13 mouse cellular contexts compared by ENCODE assay signal in genomic region chr3:116399349-116400090, GRCm38 (mm10). TPM values are rescaled to one million over a fixed set of nuclear protein-coding genes. Genes with fewer than 3 reads are reported as not detected.
DNase-seq lines count a peak whose midpoint lies in the region; ATAC-seq lines count a peak whose summit lies in the region.
"Had no signal": no experiment of that assay in that cellular context is flagged by ENCODE, and none has a peak within 500 bp of the region (broad histone marks: within the 10 kb centered on the region; RNA-seq: fewer than 3 reads in every experiment).

No protein-coding gene starts in this region.

- no peaks in the 10 kb centered on the region for H3K9me3 ChIP-seq in midbrain, embryonic 10.5 days (replicated peaks)
- H3K9me3 ChIP-seq in midbrain, embryonic 11.5 days (ENCODE audit: control insufficient read depth, low read length), result no peaks in the 10 kb centered on the region
- no peaks in the 10 kb centered on the region for H3K9me3 ChIP-seq in embryonic facial prominence, embryonic 14.5 days (ENCODE audit: control insufficient read depth, low read length)
- no peaks in the 10 kb centered on the region for H3K9me3 ChIP-seq in hindbrain, embryonic 16.5 days (ENCODE audit: control insufficient read depth, low read length)
- H3K9me3 ChIP-seq in neural tube, embryonic 14.5 days (ENCODE audit: control insufficient read depth, low read length), result no peaks in the 10 kb centered on the region

- DNase-seq in midbrain, embryonic 10.5 days (ENCODE audit: low spot score), result no peak
- DNase-seq in midbrain, embryonic 11.5 days (ENCODE audit: low spot score, missing footprints), result no peak
- DNase-seq in embryonic facial prominence, embryonic 14.5 days (ENCODE audit: low spot score), result no peak
- no peak for DNase-seq in kidney, adult 8-10 months
- no peak for DNase-seq in lung, postnatal 25 days (ENCODE audit: low spot score)
- DNase-seq in ovary, postnatal 14 days (ENCODE audit: low spot score), result no peak
- DNase-seq: cerebellum, adult 11 months; kidney, adult 11 months; lung, adult 18-20 months had no signal

- H3K9ac ChIP-seq in midbrain, embryonic 11.5 days (ENCODE audit: low read length), result no peak overlapping the region
- peak overlapping the region; percentile 6; the same call in 1 of the 2 replicates for H3K9ac ChIP-seq in embryonic facial prominence, embryonic 14.5 days (ENCODE audit: low read depth, low read length)
- no peak overlapping the region for H3K9ac ChIP-seq in hindbrain, embryonic 16.5 days (ENCODE audit: low read depth, low read length)
- H3K9ac ChIP-seq in neural tube, embryonic 14.5 days (replicated peaks; ENCODE audit: low read depth, low read length), result no peak overlapping the region

- H3K27ac ChIP-seq in midbrain, embryonic 10.5 days (replicated peaks), result 0 out of 2 replicates have a peak overlapping the region, but pooled peaks have one; percentile 35
- no peak overlapping the region for H3K27ac ChIP-seq in midbrain, embryonic 11.5 days (ENCODE audit: low read depth, low read length)
- no peak overlapping the region for H3K27ac ChIP-seq in embryonic facial prominence, embryonic 14.5 days (replicated peaks; ENCODE audit: low read depth, low read length)
- no peak overlapping the region for H3K27ac ChIP-seq in hindbrain, embryonic 16.5 days (ENCODE audit: low read depth, low read length)
- H3K27ac ChIP-seq in neural tube, embryonic 14.5 days (ENCODE audit: low read depth, low read length), result 0 out of 2 replicates have a peak overlapping the region, but pooled peaks have one; percentile 2

- H3K4me1 ChIP-seq in midbrain, embryonic 10.5 days, result peaks cover 18% of the 10 kb centered on the region
- no peaks in the 10 kb centered on the region for H3K4me1 ChIP-seq in midbrain, embryonic 11.5 days (ENCODE audit: control insufficient read depth, insufficient read depth, low read length)
- peaks cover 3% of the 10 kb centered on the region; the same call in 1 of the 2 replicates for H3K4me1 ChIP-seq in embryonic facial prominence, embryonic 14.5 days (ENCODE audit: control insufficient read depth, insufficient read depth, low read length)
- no peaks in the 10 kb centered on the region; the same call in 1 of the 2 replicates for H3K4me1 ChIP-seq in hindbrain, embryonic 16.5 days (ENCODE audit: control insufficient read depth, insufficient read depth, low read depth, low read length)
- peaks cover 19% of the 10 kb centered on the region for H3K4me1 ChIP-seq in neural tube, embryonic 14.5 days (ENCODE audit: control insufficient read depth, insufficient read depth, low read length)

- no peak overlapping the region for H3K4me3 ChIP-seq in midbrain, embryonic 10.5 days
- H3K4me3 ChIP-seq in midbrain, embryonic 11.5 days (ENCODE audit: low read depth, low read length), result no peak overlapping the region
- H3K4me3 ChIP-seq in embryonic facial prominence, embryonic 14.5 days (ENCODE audit: low read depth, low read length), result no peak overlapping the region
- H3K4me3 ChIP-seq in hindbrain, embryonic 16.5 days (ENCODE audit: low read length), result no peak overlapping the region
- H3K4me3 ChIP-seq in neural tube, embryonic 14.5 days (ENCODE audit: low read depth, low read length), result peak overlapping the region; percentile 16; the same call in 1 of the 2 replicates
- H3K4me3 ChIP-seq: erythroblast, embryonic 14.5 days had no signal

- ATAC-seq in midbrain, embryonic 11.5 days (ENCODE audit: low FRiP score), result no peak
- ATAC-seq in embryonic facial prominence, embryonic 14.5 days (ENCODE audit: low read depth), result peak; percentile 62
- 0 out of 2 replicates have a peak, but pooled peaks have one; percentile 30 for ATAC-seq in hindbrain, embryonic 16.5 days
- ATAC-seq in neural tube, embryonic 14.5 days (ENCODE audit: low read depth), result peak; percentile 49; the same call in 1 of the 2 replicates

- 85% methylated on average over 22 of the region's 22 CpGs for WGBS in midbrain, embryonic 10.5 days
- WGBS in midbrain, embryonic 11.5 days, result 81% methylated on average over 22 of the region's 22 CpGs
- WGBS in embryonic facial prominence, embryonic 14.5 days, result 52% methylated on average over 22 of the region's 22 CpGs
- 65% methylated on average over 22 of the region's 22 CpGs for WGBS in hindbrain, embryonic 16.5 days
- 27% methylated on average over 22 of the region's 22 CpGs for WGBS in neural tube, embryonic 14.5 days

- no peaks in the 10 kb centered on the region for H3K27me3 ChIP-seq in midbrain, embryonic 10.5 days (ENCODE audit: low read depth, poor library complexity, severe bottlenecking)
- H3K27me3 ChIP-seq in midbrain, embryonic 11.5 days (ENCODE audit: control insufficient read depth, insufficient read depth, low read length), result no peaks in the 10 kb centered on the region
- no peaks in the 10 kb centered on the region for H3K27me3 ChIP-seq in embryonic facial prominence, embryonic 14.5 days (replicated peaks; ENCODE audit: control insufficient read depth, insufficient read depth, low read length)
- no peaks in the 10 kb centered on the region for H3K27me3 ChIP-seq in hindbrain, embryonic 16.5 days (replicated peaks; ENCODE audit: control insufficient read depth, insufficient read depth, low read length)
- H3K27me3 ChIP-seq in neural tube, embryonic 14.5 days (ENCODE audit: control insufficient read depth, insufficient read depth, low read length), result no peaks in the 10 kb centered on the region
- H3K27me3 ChIP-seq: CH12.LX had no signal

- H3K4me2 ChIP-seq in midbrain, embryonic 11.5 days, result no peak overlapping the region
- H3K4me2 ChIP-seq in embryonic facial prominence, embryonic 14.5 days (ENCODE audit: low read depth, low read length), result peak overlapping the region; percentile 5; the same call in 1 of the 2 replicates
- H3K4me2 ChIP-seq in hindbrain, embryonic 16.5 days (ENCODE audit: low read length), result peak overlapping the region; percentile 20; the same call in 1 of the 2 replicates
- peak overlapping the region; percentile 25 for H3K4me2 ChIP-seq in neural tube, embryonic 14.5 days (ENCODE audit: low read depth, low read length)

- H3K36me3 ChIP-seq in midbrain, embryonic 10.5 days, result peaks cover 28% of the 10 kb centered on the region
- peaks cover 2% of the 10 kb centered on the region; the same call in 1 of the 2 replicates for H3K36me3 ChIP-seq in midbrain, embryonic 11.5 days (ENCODE audit: control insufficient read depth, insufficient read depth, low read length)
- 0 out of 2 replicates have a peak, but pooled peaks cover 4% of the 10 kb centered on the region for H3K36me3 ChIP-seq in embryonic facial prominence, embryonic 14.5 days (ENCODE audit: control insufficient read depth, insufficient read depth, low read length)
- no peaks in the 10 kb centered on the region for H3K36me3 ChIP-seq in hindbrain, embryonic 16.5 days (ENCODE audit: control insufficient read depth, insufficient read depth, low read length)
- no peaks in the 10 kb centered on the region for H3K36me3 ChIP-seq in neural tube, embryonic 14.5 days (ENCODE audit: control insufficient read depth, insufficient read depth, low read length)

RNA-seq across cellular contexts. Expression of gene Cdc14a, which starts 24.3 kb away (rescaled TPM):
- polyA plus RNA-seq in midbrain, embryonic 10.5 days (2016; fragmentation: Nextera tagmentation; extraction: Ambion mirVana), result 16.9 and 18.4 TPM in 2 replicates
- 15.5 and 18.2 TPM in 2 replicates for polyA plus RNA-seq in midbrain, embryonic 11.5 days (2014; fragmentation: Nextera tagmentation; extraction: Ambion mirVana)
- polyA plus RNA-seq in embryonic facial prominence, embryonic 14.5 days (2014; fragmentation: Nextera tagmentation; extraction: Ambion mirVana), result 7.7 and 7.8 TPM in 2 replicates
- 2.9 and 4.3 TPM in 2 replicates for polyA plus RNA-seq in hindbrain, embryonic 16.5 days (2015; fragmentation: Nextera tagmentation; extraction: Ambion mirVana)
- 4.9 and 7.4 TPM in 2 replicates for polyA plus RNA-seq in neural tube, embryonic 14.5 days (2014; fragmentation: Nextera tagmentation; extraction: Ambion mirVana)

Comparison
In these comparisons a context has a peak if more than half of its experiments do, and no peak if none do; other contexts are left out.
1. H3K27ac ChIP-seq: peak in midbrain, embryonic 10.5 days (single experiment) and neural tube, embryonic 14.5 days (single experiment); none in midbrain, embryonic 11.5 days (single experiment), embryonic facial prominence, embryonic 14.5 days (single experiment) and hindbrain, embryonic 16.5 days (single experiment).